Mouse (Mus musculus) ES-E14 (cell line): ENCODE measurements around the gene Sbf2. TPM values are rescaled to one million over a fixed set of nuclear protein-coding genes. Genes with fewer than 3 reads are reported as not detected.

ENCODE experiments used
- DNase-seq: peaks from one replicate; pipeline ENCODE4 v3.0.0-alpha.2; 2013; ENCODE audit warnings: low read depth, low spot score
- H3K27ac ChIP-seq: 2 replicates; pipeline ENCODE4 v1.5.1; 2012; ENCODE audit warnings: low read depth, mild to moderate bottlenecking, low read length, moderate library complexity, mixed read lengths; ENCODE audit not compliant: poor library complexity, insufficient read depth, severe bottlenecking
- H3K36me3 ChIP-seq: 2 replicates; pipeline ENCODE4 v1.6.1; 2012; ENCODE audit warnings: mild to moderate bottlenecking, low read length, moderate library complexity, mixed read lengths; ENCODE audit not compliant: control insufficient read depth, poor library complexity, insufficient read depth, severe bottlenecking
- H3K4me1 ChIP-seq, 2 experiments: fragments of 150-350 bp in 1 of 2; sonication (generic) in 1 of 2; 2 replicates each; pipeline ENCODE4 v1.6.1; 2012; ENCODE audit warnings: low read length in 2 of 2, mild to moderate bottlenecking in 1 of 2, mixed read lengths in 1 of 2; ENCODE audit not compliant: control insufficient read depth in 2 of 2, insufficient read depth in 2 of 2, poor library complexity in 1 of 2
- H3K4me3 ChIP-seq, 2 experiments: fragments of 150-350 bp in 1 of 2; sonication (generic) in 1 of 2; 2 replicates each; pipeline ENCODE4 v1.5.1; 2012; ENCODE audit warnings: low read length in 2 of 2, low read depth in 1 of 2, mild to moderate bottlenecking in 1 of 2, mixed read lengths in 1 of 2; ENCODE audit not compliant: insufficient read depth in 1 of 2, poor library complexity in 1 of 2, severe bottlenecking in 1 of 2
- H3K9ac ChIP-seq: 2 replicates; pipeline ENCODE4 v1.6.1; 2012; ENCODE audit warnings: low read depth, mild to moderate bottlenecking, low read length, mixed read lengths; ENCODE audit not compliant: poor library complexity, insufficient read depth, severe bottlenecking
- H3K9me3 ChIP-seq: fragments of 150-350 bp; sonication (generic); 2 replicates; pipeline ENCODE4 v1.6.1; 2012; ENCODE audit warnings: low read depth, mild to moderate bottlenecking, low read length; ENCODE audit not compliant: control insufficient read depth, insufficient read depth
- CHD2 ChIP-seq: IDR thresholded peaks from 2 replicates; pipeline ENCODE4 v1.6.1; 2014; ENCODE audit warnings: mild to moderate bottlenecking, low read depth, low read length, inconsistent platforms
- HCFC1 ChIP-seq: IDR thresholded peaks from 2 replicates; pipeline ENCODE4 v1.6.1; 2012; ENCODE audit warnings: low read length, inconsistent platforms, borderline replicate concordance; ENCODE audit not compliant: insufficient read depth
- MAFK ChIP-seq: IDR thresholded peaks from 2 replicates; pipeline ENCODE4 v1.6.1; 2014; ENCODE audit warnings: mild to moderate bottlenecking, low read depth, low read length, inconsistent platforms; ENCODE audit not compliant: insufficient read depth
- ZC3H11A ChIP-seq: IDR thresholded peaks from 2 replicates; pipeline ENCODE4 v1.6.1; 2012; ENCODE audit warnings: low read depth, mild to moderate bottlenecking, inconsistent platforms, low read length, borderline replicate concordance
- ZNF384 ChIP-seq: IDR thresholded peaks from 2 replicates; pipeline ENCODE4 v1.6.1; 2012; ENCODE audit warnings: low read depth, low read length, inconsistent platforms
- in situ Hi-C, 2 experiments: fragments of 600-800 bp; cut with MboI; formaldehyde crosslinking; loops; one replicate each; pipeline ENCODE4 v1.15.1; 2025; ENCODE audit warnings: low sequenced_read_pairs in 2 of 2, inconsistent platforms in 1 of 2; ENCODE audit not compliant: unreplicated experiment in 2 of 2
- total RNA-seq: library from RNA; depleted of rRNA; stranded (reverse); fragments of 300-350 nt; gene quantifications from 2 replicates; pipeline ENCODE4 v1.2.3, GENCODE M21; 2012

Gene Sbf2
- total RNA-seq, 1 experiment = 17.4 TPM

- in situ Hi-C loops = no loop called here
- DNase-seq = no peak
- Histone ChIP-seq H3K4me3 (no peak overlapping the region), H3K27ac (no peak overlapping the region), H3K4me1 (peaks cover 0 to 6% of the 10 kb centered on the region in 2 experiments; a peak in 1 of 4 replicates), H3K9me3 (no peaks in the 10 kb centered on the region), H3K36me3 (peaks cover 24% of the 10 kb centered on the region; the same call in 1 of the 2 replicates), H3K9ac (no peak overlapping the region)
- TF ChIP-seq HCFC1 (no peak), CHD2 (no peak), ZNF384 (no peak), MAFK (no peak), ZC3H11A (no peak)
These were observed 344.9 kb downstream of the Sbf2 start for GRCm38 (mm10) chr7:110269777-110270176.

GRCm38 (mm10) chr7:110268511-110268910 lies 346.2 kb downstream of the Sbf2 start:
- in situ Hi-C loops = no loop called here

GRCm38 (mm10) chr7:110267994-110268393 lies 346.7 kb downstream of the Sbf2 start:
- Histone ChIP-seq H3K9ac (no peak overlapping the region), H3K9me3 (no peaks in the 10 kb centered on the region), H3K27ac (no peak overlapping the region), H3K36me3 (peaks cover 12% of the 10 kb centered on the region; the same call in 1 of the 2 replicates), H3K4me3 (no peak overlapping the region), H3K4me1 (peaks cover 0 to 6% of the 10 kb centered on the region in 2 experiments; a peak in 1 of 4 replicates)
- in situ Hi-C loops = no loop called here
- TF ChIP-seq HCFC1 (no peak), ZNF384 (no peak), ZC3H11A (no peak), CHD2 (no peak), MAFK (no peak)
- no peak for DNase-seq

More at GRCm38 (mm10) chr7:110268511-110268910, 346.2 kb downstream of the Sbf2 start:
- Histone ChIP-seq H3K4me3 (no peak overlapping the region), H3K36me3 (peaks cover 15% of the 10 kb centered on the region; the same call in 1 of the 2 replicates), H3K9ac (no peak overlapping the region), H3K4me1 (peaks cover 0 to 6% of the 10 kb centered on the region in 2 experiments; a peak in 1 of 4 replicates), H3K27ac (no peak overlapping the region), H3K9me3 (no peaks in the 10 kb centered on the region)
- no peak for TF ChIP-seq ZNF384
- TF ChIP-seq CHD2 = no peak
- TF ChIP-seq HCFC1 = no peak
- no peak for TF ChIP-seq MAFK
- no peak for TF ChIP-seq ZC3H11A
- DNase-seq = no peak

GRCm38 (mm10) chr7:110267014-110267413 lies 347.7 kb downstream of the Sbf2 start:
- DNase-seq = no peak
- H3K36me3 ChIP-seq = peaks cover 12% of the 10 kb centered on the region; the same call in 1 of the 2 replicates
- no peak overlapping the region for H3K4me3 ChIP-seq
- no peaks in the 10 kb centered on the region for H3K9me3 ChIP-seq
- TF ChIP-seq ZNF384 (no peak), ZC3H11A (no peak), MAFK (no peak), CHD2 (no peak)
- H3K4me1 ChIP-seq = peaks cover 0 to 6% of the 10 kb centered on the region in 2 experiments; a peak in 1 of 4 replicates
- H3K27ac ChIP-seq = no peak overlapping the region
- in situ Hi-C loops = no loop called here
- H3K9ac ChIP-seq = no peak overlapping the region

GRCm38 (mm10) chr7:110265796-110266195 lies 348.9 kb downstream of the Sbf2 start:
- H3K4me3 ChIP-seq = no peak overlapping the region
- peak; percentile 63 for DNase-seq
- peaks cover 12% of the 10 kb centered on the region; the same call in 1 of the 2 replicates for H3K36me3 ChIP-seq
- H3K9me3 ChIP-seq = no peaks in the 10 kb centered on the region
- no peak overlapping the region for H3K27ac ChIP-seq
- TF ChIP-seq HCFC1 = no peak
- no peak for TF ChIP-seq MAFK
- TF ChIP-seq ZNF384 = no peak
- peak; percentile 68; the same call in 1 of the 2 replicates for TF ChIP-seq ZC3H11A
- no peak for TF ChIP-seq CHD2
- in situ Hi-C loops = no loop called here
- peaks cover 0 to 4% of the 10 kb centered on the region in 2 experiments; a peak in 1 of 4 replicates for H3K4me1 ChIP-seq
- H3K9ac ChIP-seq = no peak overlapping the region
